Mouse (Mus musculus): ENCODE results near the gene Mtch1.

DNA sequence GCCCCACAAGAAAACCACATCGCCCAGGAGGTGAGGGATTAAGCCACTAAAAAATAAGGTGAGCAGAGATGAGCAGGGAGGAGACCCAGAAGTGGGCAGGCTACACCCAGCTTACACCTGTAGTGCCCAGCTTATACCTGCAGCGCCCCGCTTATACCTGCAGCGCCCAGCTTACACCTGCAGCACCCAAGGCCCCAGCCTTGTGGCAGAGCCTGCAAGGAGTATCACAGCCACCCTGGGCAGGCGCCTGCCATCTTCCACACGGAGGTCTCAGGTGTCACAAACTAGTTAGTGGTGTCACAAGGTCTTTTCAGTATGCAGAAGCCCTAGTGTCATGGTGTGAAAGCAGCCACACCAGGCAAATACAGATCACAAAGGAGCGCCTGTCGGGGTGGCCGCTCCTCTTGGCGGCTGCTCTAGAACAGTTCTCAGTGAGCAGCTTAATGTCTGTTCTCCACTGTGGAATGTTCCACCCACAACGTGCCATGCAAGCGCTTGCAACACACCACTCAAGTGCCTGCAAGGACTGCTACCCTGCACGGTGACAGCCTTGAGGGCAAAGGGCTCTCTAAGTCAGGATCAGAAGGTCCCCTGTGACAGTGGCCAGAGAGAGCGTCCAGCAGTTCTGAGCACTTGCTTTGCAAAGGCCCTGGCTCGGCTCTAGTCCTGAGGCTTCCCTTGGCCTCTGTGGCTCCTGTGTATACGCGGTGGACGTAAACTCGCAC is 11.3 kb downstream of the Mtch1 start:
- TF ChIP-seq POLR2A (IDR thresholded peaks at IDR 0.05; ENCODE audit: extremely low read depth, insufficient read depth, low read length), result no peak
- TF ChIP-seq CTCF (IDR thresholded peaks at IDR 0.05; ENCODE audit: extremely low read depth, insufficient read depth, low read length), result no peak

Measured in cortical plate, adult 2 months (tissue).